Mouse (Mus musculus): ENCODE results near the gene Gpr156. TPM values are rescaled to one million over a fixed set of nuclear protein-coding genes. Genes with fewer than 3 reads are reported as not detected.
"Not testable (repeated sequence)": the region's sequence is repeated elsewhere in the genome, so short reads cannot be mapped to it uniquely, and the experiment has no call there.

Gpr156 gene
- polyA plus RNA-seq, 1 experiment from 2014 or later: 0.09 TPM

GRCm38 (mm10) chr16:37963331-37964281 lies 47.3 kb downstream of the Gpr156 start:
- no peak for TF ChIP-seq CTCF (IDR thresholded peaks at IDR 0.05; ENCODE audit: low read depth)
- Histone ChIP-seq H3K4me1 (replicated peaks; ENCODE audit: control insufficient read depth, insufficient read depth, low read length) (no peaks in the 10 kb centered on the region), H3K36me3 (ENCODE audit: control insufficient read depth, insufficient read depth) (no peaks in the 10 kb centered on the region), H3K27me3 (replicated peaks; ENCODE audit: control insufficient read depth, insufficient read depth, low read length) (no peaks in the 10 kb centered on the region), H3K27ac (ENCODE audit: low read depth, low read length) (peak overlapping the region; percentile 22), H3K9me3 (ENCODE audit: control insufficient read depth) (no peaks in the 10 kb centered on the region), H3K9ac (ENCODE audit: low read depth, low read length) (no peak overlapping the region; the same call in 1 of the 2 replicates), H3K4me2 (replicated peaks; ENCODE audit: low read depth) (peak overlapping the region; percentile 51), H3K4me3 (ENCODE audit: low read depth, low read length) (no peak overlapping the region)
- ATAC-seq: peak; percentile 52
- WGBS: 7% methylated on average over 15 of the region's 15 CpGs

DNA sequence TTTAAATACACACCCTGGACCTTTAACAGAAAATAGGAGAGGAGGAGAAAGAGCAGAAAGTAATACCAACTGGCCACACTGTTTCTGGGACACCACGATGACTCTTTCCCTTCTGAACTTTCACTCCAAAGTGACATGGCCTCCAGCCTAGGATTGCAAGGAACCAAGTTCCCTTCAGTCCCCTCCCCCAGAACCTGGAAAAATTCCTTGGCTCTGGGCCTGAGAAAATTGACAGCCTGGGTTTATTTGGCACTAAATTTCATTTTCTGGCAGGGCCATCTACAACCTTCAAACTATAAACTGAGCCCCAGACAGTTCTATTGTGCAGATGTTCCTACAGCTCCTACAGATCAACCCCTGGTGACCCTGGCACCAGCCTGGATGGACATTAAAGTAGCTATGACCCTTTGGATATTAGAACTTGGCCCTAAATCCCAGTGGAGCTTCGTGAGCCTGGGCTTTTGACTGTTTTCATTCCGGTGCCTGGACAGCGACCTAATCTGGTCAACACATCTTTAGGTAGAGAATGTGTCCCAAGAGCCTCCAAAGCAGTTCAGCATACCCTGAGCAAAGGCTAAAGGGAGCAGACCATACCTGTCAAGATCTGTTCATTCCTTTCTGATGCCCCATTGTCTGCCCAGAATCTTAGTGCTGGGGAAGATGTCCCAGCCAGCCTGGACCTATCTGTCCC lies 48.2 kb downstream of the Gpr156 start:
- no peak overlapping the region for H3K4me3 ChIP-seq (ENCODE audit: low read depth, low read length)
- no peak for ATAC-seq
- WGBS: 51% methylated on average over 4 of the region's 4 CpGs

GRCm38 (mm10) chr16:37966871-37967270 lies 50.6 kb downstream of the Gpr156 start:
- H3K4me3 ChIP-seq (ENCODE audit: low read depth, low read length): no peak overlapping the region
- H3K27ac ChIP-seq (ENCODE audit: low read depth, low read length): no peak overlapping the region
- no peak for ATAC-seq
- no peaks in the 10 kb centered on the region for H3K27me3 ChIP-seq (replicated peaks; ENCODE audit: control insufficient read depth, insufficient read depth, low read length)
- H3K9ac ChIP-seq (ENCODE audit: low read depth, low read length): no peak overlapping the region
- no peak for TF ChIP-seq CTCF (IDR thresholded peaks at IDR 0.05; ENCODE audit: low read depth)
- WGBS: 93% methylated on average over 7 of the region's 7 CpGs
- no peaks in the 10 kb centered on the region for H3K4me1 ChIP-seq (replicated peaks; ENCODE audit: control insufficient read depth, insufficient read depth, low read length)
- H3K4me2 ChIP-seq (replicated peaks; ENCODE audit: low read depth): no peak overlapping the region
- no peaks in the 10 kb centered on the region for H3K36me3 ChIP-seq (ENCODE audit: control insufficient read depth, insufficient read depth)
- H3K9me3 ChIP-seq (ENCODE audit: control insufficient read depth): no peaks in the 10 kb centered on the region

More for the DNA sequence above, 48.2 kb downstream of the Gpr156 start:
- no peaks in the 10 kb centered on the region for H3K4me1 ChIP-seq (replicated peaks; ENCODE audit: control insufficient read depth, insufficient read depth, low read length)
- no peak for TF ChIP-seq CTCF (IDR thresholded peaks at IDR 0.05; ENCODE audit: low read depth)
- H3K4me2 ChIP-seq (replicated peaks; ENCODE audit: low read depth): no peak overlapping the region; the same call in 1 of the 2 replicates
- H3K36me3 ChIP-seq (ENCODE audit: control insufficient read depth, insufficient read depth): no peaks in the 10 kb centered on the region
- H3K9ac ChIP-seq (ENCODE audit: low read depth, low read length): no peak overlapping the region
- H3K27me3 ChIP-seq (replicated peaks; ENCODE audit: control insufficient read depth, insufficient read depth, low read length): no peaks in the 10 kb centered on the region
- no peaks in the 10 kb centered on the region for H3K9me3 ChIP-seq (ENCODE audit: control insufficient read depth)
- H3K27ac ChIP-seq (ENCODE audit: low read depth, low read length): no peak overlapping the region

DNA sequence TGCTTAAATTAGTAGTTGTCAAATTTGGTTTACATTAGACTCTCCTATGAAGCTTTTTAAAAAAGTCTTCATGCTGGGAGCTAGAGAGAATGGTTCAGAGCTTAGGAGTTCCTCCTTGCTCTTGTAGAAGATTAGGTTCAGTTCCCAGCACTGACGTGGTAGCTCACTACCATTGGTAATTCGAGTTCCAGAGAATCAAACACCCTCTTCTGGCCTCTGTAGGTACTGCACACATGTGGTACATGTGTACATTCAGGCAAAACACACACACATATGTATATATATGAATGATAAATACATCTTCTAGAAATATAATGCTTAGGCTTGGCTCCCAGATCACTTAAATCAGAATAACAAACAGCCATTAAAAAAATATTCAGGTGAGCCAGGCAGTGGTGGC lies 51.1 kb downstream of the Gpr156 start:
- 79% methylated on average over 2 of the region's 2 CpGs for WGBS
- no peak for ATAC-seq

GRCm38 (mm10) chr16:37971522-37971921 lies 55.2 kb downstream of the Gpr156 start:
- H3K4me2 ChIP-seq (replicated peaks; ENCODE audit: low read depth): no peak overlapping the region
- 70% methylated on average over 5 of the region's 5 CpGs for WGBS
- no peaks in the 10 kb centered on the region for H3K9me3 ChIP-seq (ENCODE audit: control insufficient read depth)
- H3K4me1 ChIP-seq (replicated peaks; ENCODE audit: control insufficient read depth, insufficient read depth, low read length): peaks cover 9% of the 10 kb centered on the region; the same call in 1 of the 2 replicates
- H3K27ac ChIP-seq (ENCODE audit: low read depth, low read length): no peak overlapping the region
- no peaks in the 10 kb centered on the region; the same call in 1 of the 2 replicates for H3K27me3 ChIP-seq (replicated peaks; ENCODE audit: control insufficient read depth, insufficient read depth, low read length)
- no peak for ATAC-seq
- H3K36me3 ChIP-seq (ENCODE audit: control insufficient read depth, insufficient read depth): no peaks in the 10 kb centered on the region
- no peak for TF ChIP-seq CTCF (IDR thresholded peaks at IDR 0.05; ENCODE audit: low read depth)
- no peak overlapping the region for H3K4me3 ChIP-seq (ENCODE audit: low read depth, low read length)
- H3K9ac ChIP-seq (ENCODE audit: low read depth, low read length): no peak overlapping the region

More for the DNA sequence above, 51.1 kb downstream of the Gpr156 start:
- no peak overlapping the region for H3K4me3 ChIP-seq (ENCODE audit: low read depth, low read length)
- no peaks in the 10 kb centered on the region for H3K27me3 ChIP-seq (replicated peaks; ENCODE audit: control insufficient read depth, insufficient read depth, low read length)
- no peaks in the 10 kb centered on the region for H3K4me1 ChIP-seq (replicated peaks; ENCODE audit: control insufficient read depth, insufficient read depth, low read length)
- TF ChIP-seq CTCF (IDR thresholded peaks at IDR 0.05; ENCODE audit: low read depth): peak; percentile 33
- no peak overlapping the region for H3K4me2 ChIP-seq (replicated peaks; ENCODE audit: low read depth)
- H3K36me3 ChIP-seq (ENCODE audit: control insufficient read depth, insufficient read depth): no peaks in the 10 kb centered on the region
- H3K9ac ChIP-seq (ENCODE audit: low read depth, low read length): no peak overlapping the region
- H3K9me3 ChIP-seq (ENCODE audit: control insufficient read depth): no peaks in the 10 kb centered on the region
- H3K27ac ChIP-seq (ENCODE audit: low read depth, low read length): no peak overlapping the region

DNA sequence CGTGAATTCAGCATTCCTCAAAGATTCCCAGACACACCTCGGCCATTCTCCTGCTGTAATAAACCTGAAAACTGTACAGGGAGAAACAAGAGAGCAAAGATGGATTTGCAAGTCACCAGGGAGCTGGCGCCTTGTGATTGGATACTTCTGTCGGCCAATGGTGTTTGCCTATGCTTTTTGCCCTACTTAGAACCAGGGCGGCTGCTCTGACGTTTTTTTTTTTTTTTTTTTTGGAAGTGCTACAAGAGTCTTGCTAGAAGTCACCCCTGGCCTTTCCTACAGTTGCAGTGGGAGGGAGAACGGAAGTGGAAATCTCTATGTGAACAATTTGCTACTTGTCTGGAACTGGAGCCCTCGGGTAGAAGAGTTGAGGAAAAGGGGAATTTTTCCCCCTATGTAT lies 56.1 kb downstream of the Gpr156 start:
- H3K27me3 ChIP-seq (replicated peaks; ENCODE audit: control insufficient read depth, insufficient read depth, low read length): no peaks in the 10 kb centered on the region; the same call in 1 of the 2 replicates
- no peak for ATAC-seq
- H3K9me3 ChIP-seq (ENCODE audit: control insufficient read depth): no peaks in the 10 kb centered on the region
- H3K4me2 ChIP-seq (replicated peaks; ENCODE audit: low read depth): no peak overlapping the region
- H3K4me1 ChIP-seq (replicated peaks; ENCODE audit: control insufficient read depth, insufficient read depth, low read length): peaks cover 9% of the 10 kb centered on the region; the same call in 1 of the 2 replicates
- no peak overlapping the region for H3K4me3 ChIP-seq (ENCODE audit: low read depth, low read length)
- H3K36me3 ChIP-seq (ENCODE audit: control insufficient read depth, insufficient read depth): no peaks in the 10 kb centered on the region
- WGBS: 62% methylated on average over 8 of the region's 8 CpGs
- TF ChIP-seq CTCF (IDR thresholded peaks at IDR 0.05; ENCODE audit: low read depth): no peak
- no peak overlapping the region for H3K27ac ChIP-seq (ENCODE audit: low read depth, low read length)
- no peak overlapping the region for H3K9ac ChIP-seq (ENCODE audit: low read depth, low read length)

- WGBS: 89% methylated on average over 9 of the region's 9 CpGs
- ATAC-seq; H3K4me1 ChIP-seq (replicated peaks; ENCODE audit: control insufficient read depth, insufficient read depth, low read length): not testable (repeated sequence)
Measured at GRCm38 (mm10) chr16:37973239-37973638, 56.9 kb downstream of the Gpr156 start.

More at GRCm38 (mm10) chr16:37973239-37973638, 56.9 kb downstream of the Gpr156 start:
- not testable (repeated sequence) for H3K9me3 ChIP-seq (ENCODE audit: control insufficient read depth); H3K36me3 ChIP-seq (ENCODE audit: control insufficient read depth, insufficient read depth); H3K4me3 ChIP-seq (ENCODE audit: low read depth, low read length); H3K27ac ChIP-seq (ENCODE audit: low read depth, low read length); H3K4me2 ChIP-seq (replicated peaks; ENCODE audit: low read depth); H3K27me3 ChIP-seq (replicated peaks; ENCODE audit: control insufficient read depth, insufficient read depth, low read length); H3K9ac ChIP-seq (ENCODE audit: low read depth, low read length)

All from intestine, postnatal 0 days (tissue).